ENCODE assay signal across 21 mouse cellular contexts in genomic region chr3:86002940-86003339, GRCm38 (mm10). TPM values are rescaled to one million over a fixed set of nuclear protein-coding genes. Genes with fewer than 3 reads are reported as not detected.
"Had no signal": no experiment of that assay in that cellular context is flagged by ENCODE, and none has a peak within 500 bp of the region (broad histone marks: within the 10 kb centered on the region; RNA-seq: fewer than 3 reads in every experiment).

No protein-coding gene starts in this region.

- H3K4me2 ChIP-seq: kidney, embryonic 15.5 days; limb, embryonic 13.5 days; liver, embryonic 12.5 days; liver, embryonic 15.5 days; midbrain, embryonic 12.5 days; midbrain, embryonic 15.5 days; neural tube, embryonic 12.5 days; neural tube, embryonic 15.5 days had no signal

- DNase-seq: kidney, adult 11 months; kidney, adult 8-10 months; right cerebral cortex, adult 18-20 months had no signal

- H3K36me3 ChIP-seq: limb, embryonic 13.5 days; liver, embryonic 12.5 days; liver, embryonic 15.5 days; midbrain, embryonic 12.5 days; midbrain, embryonic 15.5 days; neural tube, embryonic 12.5 days; neural tube, embryonic 15.5 days had no signal

- H3K9ac ChIP-seq: kidney, embryonic 15.5 days; limb, embryonic 13.5 days; liver, embryonic 12.5 days; liver, embryonic 15.5 days; midbrain, embryonic 12.5 days; midbrain, embryonic 15.5 days; neural tube, embryonic 12.5 days; neural tube, embryonic 15.5 days had no signal

- H3K4me3 ChIP-seq: kidney, embryonic 15.5 days; limb, embryonic 10.5 days; limb, embryonic 13.5 days; liver, embryonic 12.5 days; liver, embryonic 15.5 days; midbrain, embryonic 12.5 days; midbrain, embryonic 15.5 days; neural tube, embryonic 12.5 days; neural tube, embryonic 15.5 days had no signal

- H3K4me1 ChIP-seq: kidney, embryonic 15.5 days; midbrain, embryonic 12.5 days; midbrain, embryonic 15.5 days; neural tube, embryonic 12.5 days; neural tube, embryonic 15.5 days had no signal

- H3K27me3 ChIP-seq: kidney, embryonic 15.5 days; limb, embryonic 13.5 days; liver, embryonic 12.5 days; liver, embryonic 15.5 days; midbrain, embryonic 12.5 days; midbrain, embryonic 15.5 days; neural tube, embryonic 12.5 days; neural tube, embryonic 15.5 days had no signal

- H3K27ac ChIP-seq: kidney, embryonic 15.5 days; limb, embryonic 10.5 days; limb, embryonic 13.5 days; liver, embryonic 12.5 days; liver, embryonic 15.5 days; midbrain, embryonic 12.5 days; midbrain, embryonic 15.5 days; neural tube, embryonic 12.5 days; neural tube, embryonic 15.5 days; stomach, postnatal 0 days had no signal

- H3K9me3 ChIP-seq: kidney, embryonic 15.5 days; limb, embryonic 10.5 days; limb, embryonic 13.5 days; liver, embryonic 15.5 days; midbrain, embryonic 12.5 days; midbrain, embryonic 15.5 days; neural tube, embryonic 12.5 days; neural tube, embryonic 15.5 days had no signal

- ATAC-seq: midbrain, embryonic 15.5 days had no signal

RNA-seq across cellular contexts. Expression of gene Prss48, which starts 0.6 kb away (rescaled TPM):
- total RNA-seq: layer of hippocampus, adult 8-10 months; layer of hippocampus, postnatal 25 days; left cerebral cortex, adult 18-20 months; left cerebral cortex, postnatal 25 days; megakaryocyte progenitor cell, adult 5-6 weeks; megakaryocyte-erythroid progenitor cell, adult 5-6 weeks had no signal
- polyA plus RNA-seq: limb, embryonic 10.5 days; limb, embryonic 13.5 days; liver, embryonic 12.5 days; liver, embryonic 15.5 days; midbrain, embryonic 12.5 days; midbrain, embryonic 15.5 days; neural tube, embryonic 12.5 days; neural tube, embryonic 15.5 days; stomach, postnatal 0 days; thymus, postnatal 0 days; urinary bladder, adult 2 months had no signal
